ENCODE assay signal across 9 mouse cellular contexts in genomic region chr11:90306993-90307392, GRCm38 (mm10). TPM values are rescaled to one million over a fixed set of nuclear protein-coding genes. Genes with fewer than 3 reads are reported as not detected.
DNase-seq lines count a peak whose midpoint lies in the region; ATAC-seq and TF ChIP-seq lines count a peak whose summit lies in the region.
"Had no signal": no experiment of that assay in that cellular context is flagged by ENCODE, and none has a peak within 500 bp of the region (broad histone marks: within the 10 kb centered on the region; RNA-seq: fewer than 3 reads in every experiment).

No protein-coding gene starts in this region.

- peak; percentile 45; the same call in 1 of the 2 replicates for TF ChIP-seq CTCF in spleen, adult 2 months (IDR thresholded peaks at IDR 0.05; ENCODE audit: extremely low read depth, insufficient read depth, insufficient read length, insufficient replicate concordance)

- TF ChIP-seq POLR2A in spleen, adult 2 months (IDR thresholded peaks at IDR 0.05; ENCODE audit: low read depth, low read length): no peak

- no peak overlapping the region for H3K9ac ChIP-seq in forebrain, embryonic 12.5 days
- H3K9ac ChIP-seq: neural tube, embryonic 13.5 days had no signal

- no peaks in the 10 kb centered on the region for H3K27me3 ChIP-seq in forebrain, embryonic 10.5 days (ENCODE audit: poor library complexity, severe bottlenecking)
- H3K27me3 ChIP-seq in forebrain, embryonic 12.5 days: no peaks in the 10 kb centered on the region
- H3K27me3 ChIP-seq in spleen, adult 2 months (ENCODE audit: control insufficient read depth, insufficient read depth, low read length): no peaks in the 10 kb centered on the region
- H3K27me3 ChIP-seq: neural tube, embryonic 13.5 days had no signal

- no peak overlapping the region for H3K4me3 ChIP-seq in forebrain, embryonic 10.5 days
- no peak overlapping the region for H3K4me3 ChIP-seq in forebrain, embryonic 12.5 days (replicated peaks)
- H3K4me3 ChIP-seq in spleen, adult 2 months (ENCODE audit: extremely low read depth, insufficient read depth, insufficient read length): no peak overlapping the region
- H3K4me3 ChIP-seq: neural tube, embryonic 13.5 days had no signal

- no peaks in the 10 kb centered on the region for H3K9me3 ChIP-seq in forebrain, embryonic 10.5 days
- H3K9me3 ChIP-seq in forebrain, embryonic 12.5 days: no peaks in the 10 kb centered on the region
- H3K9me3 ChIP-seq: neural tube, embryonic 13.5 days had no signal

- H3K4me2 ChIP-seq in forebrain, embryonic 12.5 days: no peak overlapping the region
- H3K4me2 ChIP-seq: neural tube, embryonic 13.5 days had no signal

- 71% methylated on average over 6 of the region's 6 CpGs for WGBS in forebrain, embryonic 10.5 days
- WGBS in forebrain, embryonic 12.5 days: 61% methylated on average over 6 of the region's 6 CpGs
- 41% methylated on average over 6 of the region's 6 CpGs for WGBS in spleen, adult 2 months

- DNase-seq in forebrain, embryonic 10.5 days (ENCODE audit: extremely low spot score, low spot score): peak; percentile 41
- DNase-seq in urinary bladder, adult 18-20 months (ENCODE audit: low spot score in 2 of 2): peak; percentile 23 to 33
- DNase-seq in urinary bladder, postnatal 10 days (ENCODE audit: low spot score): no peak
- peak; percentile 37 for DNase-seq in embryo, embryonic 9.5 days (ENCODE audit: extremely low spot score)
- DNase-seq in hindlimb bud, embryonic 11.5 days (ENCODE audit: extremely low spot score, low read depth, low spot score): peak; percentile 8
- peak; percentile 74 for DNase-seq in lung, postnatal 10 days
- DNase-seq in spleen, adult 2 months (ENCODE audit: low read depth in 1 of 2, low spot score in 2 of 2): peak in 1 of 2 experiments; percentile 12

- H3K36me3 ChIP-seq in forebrain, embryonic 10.5 days (replicated peaks): no peaks in the 10 kb centered on the region
- H3K36me3 ChIP-seq in forebrain, embryonic 12.5 days (replicated peaks): no peaks in the 10 kb centered on the region
- no peaks in the 10 kb centered on the region for H3K36me3 ChIP-seq in spleen, adult 2 months (ENCODE audit: control insufficient read depth, insufficient read depth, low read length)
- H3K36me3 ChIP-seq: neural tube, embryonic 13.5 days had no signal

- H3K4me1 ChIP-seq in forebrain, embryonic 10.5 days: no peaks in the 10 kb centered on the region
- H3K4me1 ChIP-seq in forebrain, embryonic 12.5 days: 0 out of 2 replicates have a peak, but pooled peaks cover 3% of the 10 kb centered on the region
- no peaks in the 10 kb centered on the region for H3K4me1 ChIP-seq in spleen, adult 2 months (ENCODE audit: control insufficient read depth, insufficient read depth, insufficient read length)
- H3K4me1 ChIP-seq: neural tube, embryonic 13.5 days had no signal

- H3K27ac ChIP-seq in forebrain, embryonic 10.5 days: no peak overlapping the region
- no peak overlapping the region for H3K27ac ChIP-seq in forebrain, embryonic 12.5 days
- H3K27ac ChIP-seq in spleen, adult 2 months (ENCODE audit: insufficient read depth, low read length): no peak overlapping the region
- H3K27ac ChIP-seq: neural tube, embryonic 13.5 days had no signal

- no peak for ATAC-seq in forebrain, embryonic 12.5 days (ENCODE audit: low FRiP score)

RNA-seq across cellular contexts. Expression of gene Mmd, which starts 57.7 kb away (rescaled TPM):
- 40.3 and 41.2 TPM in 2 replicates for polyA plus RNA-seq in forebrain, embryonic 10.5 days (2016; fragmentation: Nextera tagmentation; extraction: Ambion mirVana)
- polyA plus RNA-seq in forebrain, embryonic 12.5 days (2016; fragmentation: Nextera tagmentation; extraction: Ambion mirVana): 57.7 and 59.9 TPM in 2 replicates
- polyA plus RNA-seq in spleen, adult 2 months (2012; rRNA removed): 9.6 and 14.8 TPM in 2 replicates
